Mouse (Mus musculus): ENCODE data around the gene Scap. TPM values are rescaled to one million over a fixed set of nuclear protein-coding genes. Genes with fewer than 3 reads are reported as not detected.

Scap gene
- polyA plus RNA-seq, 1 experiment from 2014 or later, result 32.1 TPM

- 38% methylated on average over 7 of the region's 7 CpGs for WGBS
- Histone ChIP-seq H3K9me3 (ENCODE audit: low read depth, low read length) (no peaks in the 10 kb centered on the region), H3K4me3 (ENCODE audit: low read depth, low read length) (no peak overlapping the region), H3K4me2 (no peak overlapping the region), H3K9ac (no peak overlapping the region), H3K4me1 (ENCODE audit: insufficient read depth) (no peaks in the 10 kb centered on the region), H3K36me3 (ENCODE audit: insufficient read depth) (no peaks in the 10 kb centered on the region), H3K27ac (ENCODE audit: low read depth) (no peak overlapping the region), H3K27me3 (ENCODE audit: insufficient read depth, low read length) (no peaks in the 10 kb centered on the region)
- DNase-seq (peak; percentile 44), ATAC-seq (ENCODE audit: insufficient read depth) (peak; percentile 84)
- no peak for TF ChIP-seq CTCF (IDR thresholded peaks at IDR 0.05; ENCODE audit: low read depth)
These were observed 12.1 kb downstream of the Scap start for GRCm38 (mm10) chr9:110345057-110345739.

DNA sequence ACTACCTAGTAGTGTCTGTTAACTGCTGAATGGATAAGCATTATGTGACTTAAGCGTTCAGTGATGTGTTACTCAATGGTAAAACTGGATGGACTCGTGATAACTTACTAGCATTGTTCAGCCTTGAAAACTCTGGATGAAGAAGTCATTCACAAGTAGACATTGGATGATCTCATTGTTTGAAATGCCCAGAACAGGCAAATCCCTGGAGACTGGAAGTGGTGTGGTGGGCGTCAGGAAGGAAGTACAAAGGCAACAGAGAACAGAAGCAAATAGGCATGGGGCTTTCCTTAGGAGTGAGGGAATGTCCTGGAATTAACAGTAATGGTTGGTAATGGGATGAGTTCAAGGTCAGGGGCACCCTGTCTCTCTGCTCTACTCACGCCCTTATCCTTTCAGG is 15.8 kb downstream of the Scap start:
- Histone ChIP-seq H3K27ac (ENCODE audit: low read depth) (no peak overlapping the region), H3K9me3 (ENCODE audit: low read depth, low read length) (no peaks in the 10 kb centered on the region), H3K4me1 (ENCODE audit: insufficient read depth) (no peaks in the 10 kb centered on the region), H3K4me2 (no peak overlapping the region), H3K27me3 (ENCODE audit: insufficient read depth, low read length) (no peaks in the 10 kb centered on the region), H3K36me3 (ENCODE audit: insufficient read depth) (peaks cover 5% of the 10 kb centered on the region), H3K9ac (no peak overlapping the region), H3K4me3 (ENCODE audit: low read depth, low read length) (no peak overlapping the region)
- WGBS, result 69% methylated on average over 4 of the region's 4 CpGs
- DNase-seq, result peak; percentile 27
- no peak for TF ChIP-seq CTCF (IDR thresholded peaks at IDR 0.05; ENCODE audit: low read depth)
- ATAC-seq (ENCODE audit: insufficient read depth), result no peak; the same call in 1 of the 2 replicates

DNA sequence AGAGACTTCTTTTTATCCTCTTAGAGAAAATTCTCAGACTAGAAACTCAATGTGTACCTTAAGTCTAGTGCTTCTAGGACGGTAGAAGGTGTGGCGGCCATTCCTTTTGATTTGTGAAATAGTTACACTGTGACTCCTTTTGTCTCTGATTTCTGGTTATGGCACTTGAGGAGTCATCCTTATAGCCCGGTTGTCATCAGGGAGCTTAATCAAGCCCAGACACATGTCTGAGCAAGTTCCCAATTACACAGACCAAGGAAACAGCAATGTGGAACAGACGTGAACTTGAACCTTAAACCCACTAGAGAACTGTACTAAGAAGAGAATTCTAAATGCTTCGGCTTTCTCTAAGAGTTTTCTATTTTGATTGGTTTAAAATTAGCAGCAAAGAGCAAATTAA is 17.1 kb downstream of the Scap start:
- H3K4me2 ChIP-seq, result no peak overlapping the region
- no peak for DNase-seq

DNA sequence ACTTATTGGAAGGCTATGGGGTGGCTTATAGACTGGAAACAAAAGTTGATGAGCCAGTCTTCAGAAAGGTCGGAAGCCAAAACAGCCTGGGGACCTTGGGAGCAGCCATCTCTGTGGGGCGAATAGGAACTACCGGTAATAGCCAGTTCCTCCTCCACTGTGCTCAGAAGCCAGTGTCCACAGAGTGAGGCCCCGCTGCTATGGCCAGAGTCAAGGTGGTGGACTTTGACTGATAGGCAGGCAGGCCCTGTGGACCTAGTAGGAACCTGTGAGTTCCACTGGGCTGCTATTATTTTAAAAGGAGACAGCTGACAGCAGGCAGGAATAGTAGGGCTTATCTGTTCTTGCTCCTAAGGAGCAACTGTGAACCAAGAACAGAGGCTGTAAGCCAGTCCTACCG is 17.5 kb downstream of the Scap start:
- no peak overlapping the region for H3K27ac ChIP-seq (ENCODE audit: low read depth)
- no peaks in the 10 kb centered on the region for H3K9me3 ChIP-seq (ENCODE audit: low read depth, low read length)
- H3K27me3 ChIP-seq (ENCODE audit: insufficient read depth, low read length), result no peaks in the 10 kb centered on the region
- no peak for DNase-seq
- no peak for TF ChIP-seq CTCF (IDR thresholded peaks at IDR 0.05; ENCODE audit: low read depth)
- H3K4me2 ChIP-seq, result no peak overlapping the region
- no peak for ATAC-seq (ENCODE audit: insufficient read depth)
- H3K4me3 ChIP-seq (ENCODE audit: low read depth, low read length), result no peak overlapping the region
- peaks cover 12% of the 10 kb centered on the region for H3K36me3 ChIP-seq (ENCODE audit: insufficient read depth)
- H3K4me1 ChIP-seq (ENCODE audit: insufficient read depth), result no peaks in the 10 kb centered on the region
- WGBS, result 84% methylated on average over 5 of the region's 5 CpGs
- H3K9ac ChIP-seq, result no peak overlapping the region

More for the DNA sequence above, 17.1 kb downstream of the Scap start:
- H3K27ac ChIP-seq (ENCODE audit: low read depth), result no peak overlapping the region
- no peaks in the 10 kb centered on the region for H3K9me3 ChIP-seq (ENCODE audit: low read depth, low read length)
- 85% methylated on average over 5 of the region's 5 CpGs for WGBS
- H3K27me3 ChIP-seq (ENCODE audit: insufficient read depth, low read length), result no peaks in the 10 kb centered on the region
- H3K9ac ChIP-seq, result no peak overlapping the region
- TF ChIP-seq CTCF (IDR thresholded peaks at IDR 0.05; ENCODE audit: low read depth), result no peak
- no peak for ATAC-seq (ENCODE audit: insufficient read depth)
- H3K4me3 ChIP-seq (ENCODE audit: low read depth, low read length), result no peak overlapping the region
- no peaks in the 10 kb centered on the region for H3K4me1 ChIP-seq (ENCODE audit: insufficient read depth)
- peaks cover 11% of the 10 kb centered on the region for H3K36me3 ChIP-seq (ENCODE audit: insufficient read depth)

DNA sequence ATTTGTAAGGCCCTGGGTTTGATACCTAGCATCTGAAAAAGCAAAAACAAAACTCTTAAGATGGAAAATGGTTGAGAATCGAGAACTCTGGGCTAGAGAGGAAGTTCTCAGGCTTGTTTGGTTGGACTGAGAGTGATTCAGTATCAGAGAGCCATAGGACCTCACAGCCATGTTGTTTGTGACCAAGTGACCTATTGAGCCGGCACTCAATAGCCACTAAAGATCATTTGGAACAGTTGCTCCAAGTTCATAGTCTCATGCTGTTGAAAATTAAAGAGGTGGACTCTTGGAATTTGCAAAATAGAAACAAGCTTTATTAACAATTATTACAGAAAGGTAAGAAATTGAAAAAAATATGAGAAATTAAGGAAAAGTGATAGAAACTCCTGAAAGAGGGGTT is 18.3 kb downstream of the Scap start:
- Histone ChIP-seq H3K36me3 (ENCODE audit: insufficient read depth) (peaks cover 12% of the 10 kb centered on the region), H3K27me3 (ENCODE audit: insufficient read depth, low read length) (no peaks in the 10 kb centered on the region), H3K27ac (ENCODE audit: low read depth) (no peak overlapping the region), H3K4me3 (ENCODE audit: low read depth, low read length) (no peak overlapping the region), H3K4me1 (ENCODE audit: insufficient read depth) (no peaks in the 10 kb centered on the region), H3K9ac (no peak overlapping the region), H3K4me2 (no peak overlapping the region), H3K9me3 (ENCODE audit: low read depth, low read length) (no peaks in the 10 kb centered on the region)
- WGBS, result 82% methylated on average over 2 of the region's 2 CpGs
- TF ChIP-seq CTCF (IDR thresholded peaks at IDR 0.05; ENCODE audit: low read depth), result no peak
- no peak for DNase-seq
- ATAC-seq (ENCODE audit: insufficient read depth), result no peak

GRCm38 (mm10) chr9:110351932-110352632 is 19.0 kb downstream of the Scap start:
- ATAC-seq (ENCODE audit: insufficient read depth), result no peak

GRCm38 (mm10) chr9:110358341-110358740 is 25.3 kb downstream of the Scap start:
- Histone ChIP-seq H3K9ac (no peak overlapping the region), H3K4me1 (ENCODE audit: insufficient read depth) (no peaks in the 10 kb centered on the region), H3K4me2 (no peak overlapping the region), H3K36me3 (ENCODE audit: insufficient read depth) (peaks cover 24% of the 10 kb centered on the region), H3K27ac (ENCODE audit: low read depth) (no peak overlapping the region), H3K9me3 (ENCODE audit: low read depth, low read length) (no peaks in the 10 kb centered on the region), H3K4me3 (ENCODE audit: low read depth, low read length) (no peak overlapping the region), H3K27me3 (ENCODE audit: insufficient read depth, low read length) (no peaks in the 10 kb centered on the region)
- 72% methylated on average over 2 of the region's 2 CpGs for WGBS
- TF ChIP-seq CTCF (IDR thresholded peaks at IDR 0.05; ENCODE audit: low read depth), result no peak
- ATAC-seq (ENCODE audit: insufficient read depth) (no peak), DNase-seq (no peak)

More at GRCm38 (mm10) chr9:110351932-110352632, 19.0 kb downstream of the Scap start:
- Histone ChIP-seq H3K4me3 (ENCODE audit: low read depth, low read length) (no peak overlapping the region), H3K4me2 (no peak overlapping the region), H3K27me3 (ENCODE audit: insufficient read depth, low read length) (no peaks in the 10 kb centered on the region), H3K4me1 (ENCODE audit: insufficient read depth) (no peaks in the 10 kb centered on the region), H3K27ac (ENCODE audit: low read depth) (no peak overlapping the region), H3K36me3 (ENCODE audit: insufficient read depth) (peaks cover 12% of the 10 kb centered on the region), H3K9me3 (ENCODE audit: low read depth, low read length) (no peaks in the 10 kb centered on the region), H3K9ac (no peak overlapping the region)
- DNase-seq, result no peak
- no peak for TF ChIP-seq CTCF (IDR thresholded peaks at IDR 0.05; ENCODE audit: low read depth)
- 77% methylated on average over 8 of the region's 8 CpGs for WGBS

Measured in lung, embryonic 14.5 days (tissue).